Mouse (Mus musculus) mouse trophoblast stem cell (cell line): ENCODE results near the gene Thtpa.

ENCODE experiments used
- in situ Hi-C, 2 experiments: fragments of 300-500 bp; cut with MseI, MboI; formaldehyde crosslinking; loops; 2 replicates in 1 of 2; 3 replicates in 1 of 2; pipeline ENCODE4 v1.15.1; 2025

Gene Thtpa

DNA sequence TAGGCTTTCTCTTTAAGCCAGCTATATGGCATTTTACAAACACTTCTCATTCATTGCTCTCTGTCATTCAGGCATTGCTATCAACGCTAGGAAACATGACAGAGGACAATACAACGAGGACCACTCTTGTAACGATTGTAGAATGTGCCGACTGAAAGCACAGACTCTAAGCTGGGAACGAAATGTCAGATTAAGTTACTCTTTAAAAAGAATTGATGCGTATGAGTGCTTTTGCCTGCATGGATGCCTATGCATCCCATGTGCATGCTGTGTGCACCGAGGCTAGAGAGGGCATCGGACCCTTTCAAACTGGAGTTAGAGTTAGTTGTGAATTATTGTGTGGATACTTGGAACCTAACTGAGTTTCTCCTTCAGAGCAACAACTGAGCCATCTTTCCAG, 41.1 kb downstream of the Thtpa start:
- in situ Hi-C loops, result no loop called here

DNA sequence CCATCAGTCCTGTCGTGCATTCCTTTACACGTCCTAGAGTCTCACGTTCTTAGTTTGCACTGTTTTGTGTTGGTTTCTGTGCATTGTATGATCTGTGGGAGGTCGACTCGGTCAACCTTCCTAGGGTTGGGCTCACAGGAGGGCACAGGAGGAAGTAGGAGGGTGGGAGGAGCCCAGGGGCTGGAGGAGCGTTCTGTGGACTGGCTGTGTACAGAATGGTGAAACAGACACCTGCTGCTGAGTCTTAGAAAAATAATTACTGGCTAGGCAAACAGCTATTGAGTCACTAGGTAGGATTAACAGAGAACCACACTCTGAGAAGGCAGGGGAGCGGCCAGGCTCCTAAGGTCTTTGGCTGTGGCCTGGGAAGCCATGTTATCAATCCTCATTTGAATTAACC, 44.7 kb downstream of the Thtpa start:
- in situ Hi-C loops, result no loop called here

DNA sequence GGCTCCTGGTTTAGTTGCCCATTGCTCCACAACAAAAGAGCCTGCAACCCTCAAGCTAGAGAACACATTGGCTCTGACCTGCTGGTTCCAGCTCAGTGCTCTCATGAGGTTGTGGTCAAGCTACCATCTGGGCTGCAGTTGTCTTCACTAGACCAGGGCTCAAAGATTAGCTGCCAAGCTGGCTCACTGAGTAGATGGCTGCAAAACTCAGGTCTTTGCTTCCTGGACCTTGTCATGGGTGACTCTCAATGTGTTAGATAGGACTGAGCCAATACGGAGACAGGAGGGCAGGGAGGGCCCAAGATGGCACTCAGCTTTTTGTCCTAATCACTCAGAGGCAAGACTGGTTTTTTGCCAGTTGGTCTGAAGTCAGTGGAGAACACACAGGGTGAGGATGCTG, 51.7 kb downstream of the Thtpa start:
- in situ Hi-C loops, result no loop called here

DNA sequence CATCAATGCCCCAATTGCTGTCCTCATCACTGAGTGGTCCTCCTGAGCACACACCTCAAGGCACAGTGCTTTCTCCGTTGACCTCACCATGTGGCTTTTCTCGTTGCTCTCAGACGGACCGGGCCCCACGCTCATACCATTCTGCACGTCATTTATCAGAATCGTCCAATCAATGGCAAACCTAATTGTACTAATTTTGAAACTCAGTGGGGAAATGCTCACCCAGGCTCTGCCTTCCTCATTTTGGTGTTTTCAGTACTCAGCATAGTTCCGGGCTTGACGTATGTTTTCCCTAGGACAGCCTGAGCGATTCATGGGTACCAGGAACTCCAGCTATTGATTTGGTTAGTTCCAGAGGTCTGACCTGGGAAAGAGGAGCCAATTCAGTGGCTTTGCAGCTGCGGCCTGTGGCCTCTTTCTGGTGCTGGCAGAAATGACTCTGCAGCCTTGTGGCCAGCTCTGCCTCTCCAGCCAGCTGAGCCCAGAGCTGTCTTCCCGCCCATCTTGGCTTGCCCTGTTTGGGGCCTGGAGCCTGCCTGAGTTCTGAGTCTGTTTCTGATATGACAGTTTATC, 52.3 kb downstream of the Thtpa start:
- in situ Hi-C loops, result no loop called here

DNA sequence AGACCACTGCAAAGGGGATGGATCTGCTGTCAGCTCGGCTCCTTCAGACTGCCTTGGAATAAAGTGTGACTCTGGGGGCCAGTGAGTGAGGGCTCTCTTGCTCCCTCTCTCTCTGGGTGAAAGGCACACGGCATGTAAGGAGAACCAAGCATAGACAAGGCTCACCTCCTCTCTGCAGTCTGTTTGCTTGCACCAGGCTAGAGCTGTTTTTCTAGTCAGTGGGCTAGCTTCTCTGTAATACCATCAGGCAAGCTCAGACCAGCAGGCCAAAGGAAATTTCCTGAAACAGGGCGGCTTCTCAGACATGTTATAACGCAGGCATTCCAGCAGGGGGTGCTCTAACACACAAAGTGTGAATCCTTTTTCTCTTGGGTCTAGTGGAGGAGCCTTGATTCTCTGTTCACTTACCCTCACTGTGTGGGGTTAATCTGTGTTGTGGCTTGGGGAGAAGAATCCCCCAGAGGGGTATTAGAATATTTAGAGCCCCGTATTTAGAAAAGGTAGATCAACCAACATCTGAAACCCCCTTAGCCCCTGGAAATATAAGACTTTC, 53.9 kb downstream of the Thtpa start:
- in situ Hi-C loops, result no loop called here
